Mouse (Mus musculus) erythroblast, adult 5-6 weeks (primary cell): ENCODE results near the gene Pde4d. TPM values are rescaled to one million over a fixed set of nuclear protein-coding genes. Genes with fewer than 3 reads are reported as not detected.

Experiments
- ATAC-seq: replicated peaks from 2 replicates; pipeline ENCODE4 v1.8.0; 2016; ENCODE audit warnings: moderate number of reproducible peaks, mild to moderate bottlenecking, moderate TSS enrichment, inconsistent platforms; ENCODE audit not compliant: poor library complexity, low FRiP score, severe bottlenecking
- total RNA-seq, 2 experiments: library from RNA; stranded (forward) in 1 of 2; stranded (reverse) in 1 of 2; fragments of 150-400 nt in 1 of 2; fragments of 200-764, 138-1000 nt in 1 of 2; gene quantifications; 2 replicates each; pipeline versions ENCODE4 v1.2.3 to v1.2.4; 2015 to 2017; ENCODE audit warnings: low replicate concordance in 2 of 2

Pde4d gene
- total RNA-seq, 2 experiments from 2014 or later, result 41.3 to 42.3 TPM

GRCm38 (mm10) chr13:109506754-109507153 is 1057.0 kb downstream of the Pde4d start:
- ATAC-seq, result no peak

- ATAC-seq, result no peak
Observed at GRCm38 (mm10) chr13:109508472-109508871, 1058.7 kb downstream of the Pde4d start.

GRCm38 (mm10) chr13:109518194-109518593 is 1068.4 kb downstream of the Pde4d start:
- no peak for ATAC-seq

GRCm38 (mm10) chr13:109519485-109519884 is 1069.7 kb downstream of the Pde4d start:
- no peak for ATAC-seq

GRCm38 (mm10) chr13:109519966-109520646 is 1070.4 kb downstream of the Pde4d start:
- ATAC-seq, result no peak

- ATAC-seq, result no peak
Observed at GRCm38 (mm10) chr13:109533838-109534523, 1084.2 kb downstream of the Pde4d start.

- no peak for ATAC-seq
Observed at GRCm38 (mm10) chr13:109534709-109535284, 1085.0 kb downstream of the Pde4d start.

GRCm38 (mm10) chr13:109536636-109537035 is 1086.9 kb downstream of the Pde4d start:
- ATAC-seq, result no peak

GRCm38 (mm10) chr13:109539371-109539770 is 1089.6 kb downstream of the Pde4d start:
- ATAC-seq, result no peak

- no peak for ATAC-seq
Observed at GRCm38 (mm10) chr13:109544646-109545045, 1094.9 kb downstream of the Pde4d start.

GRCm38 (mm10) chr13:109546337-109546736 is 1096.6 kb downstream of the Pde4d start:
- ATAC-seq, result no peak

- no peak for ATAC-seq
Observed at GRCm38 (mm10) chr13:109547006-109547587, 1097.3 kb downstream of the Pde4d start.

- no peak; the same call in 1 of the 2 replicates for ATAC-seq
Observed at GRCm38 (mm10) chr13:109547700-109548099, 1098.0 kb downstream of the Pde4d start.

GRCm38 (mm10) chr13:109548263-109548662 is 1098.5 kb downstream of the Pde4d start:
- no peak for ATAC-seq

- ATAC-seq, result no peak
Observed at GRCm38 (mm10) chr13:109548771-109549555, 1099.2 kb downstream of the Pde4d start.

- no peak for ATAC-seq
Observed at GRCm38 (mm10) chr13:109551836-109552235, 1102.1 kb downstream of the Pde4d start.

- no peak for ATAC-seq
Observed at GRCm38 (mm10) chr13:109555513-109555912, 1105.8 kb downstream of the Pde4d start.

GRCm38 (mm10) chr13:109556853-109557252 is 1107.1 kb downstream of the Pde4d start:
- no peak for ATAC-seq

- no peak for ATAC-seq
Observed at GRCm38 (mm10) chr13:109558341-109559257, 1108.9 kb downstream of the Pde4d start.
